Mouse (Mus musculus): Measurements from ENCODE around the gene Gp1bb.

GRCm38 (mm10) chr16:18583169-18583568 lies 39.0 kb downstream of the Gp1bb start:
- TF ChIP-seq CTCF (IDR thresholded peaks at IDR 0.05; ENCODE audit: low read depth) (no peak), EP300 (IDR thresholded peaks at IDR 0.05; ENCODE audit: low read depth) (no peak)

All from liver, embryonic 14.5 days (tissue).